Mouse (Mus musculus): Measurements from ENCODE around the gene Nlrp6. TPM values are rescaled to one million over a fixed set of nuclear protein-coding genes. Genes with fewer than 3 reads are reported as not detected.
A peak's percentile ranks its signal among the peaks of the same experiment; 100 is the strongest.

Gene Nlrp6
- polyA plus RNA-seq, 1 experiment from 2014 or later: 2.1 TPM

- DNase-seq (ENCODE audit: low spot score) (no peak), ATAC-seq (replicated peaks; ENCODE audit: low FRiP score, low read depth) (no peak)
- H3K9ac ChIP-seq (ENCODE audit: low read depth, low read length): no peak overlapping the region
- WGBS: 83% methylated on average over 7 of the region's 7 CpGs
- H3K9me3 ChIP-seq (replicated peaks; ENCODE audit: low read length): no peaks in the 10 kb centered on the region
- H3K36me3 ChIP-seq (ENCODE audit: insufficient read depth, low read length): 0 out of 2 replicates have a peak, but pooled peaks cover 21% of the 10 kb centered on the region
- no peak for TF ChIP-seq CTCF (IDR thresholded peaks at IDR 0.05; ENCODE audit: low read depth)
- no peak overlapping the region for H3K27ac ChIP-seq
- H3K4me1 ChIP-seq (replicated peaks; ENCODE audit: insufficient read depth, low read length): 0 out of 2 replicates have a peak, but pooled peaks cover 3% of the 10 kb centered on the region
- no peak overlapping the region for H3K4me2 ChIP-seq (ENCODE audit: low read length)
- no peak overlapping the region for H3K4me3 ChIP-seq (replicated peaks; ENCODE audit: low read depth, low read length)
- no peaks in the 10 kb centered on the region for H3K27me3 ChIP-seq (ENCODE audit: insufficient read depth, low read length)
Measured at GRCm38 (mm10) chr7:140944236-140944635, 23.5 kb downstream of the Nlrp6 start.

- no peak for DNase-seq (ENCODE audit: low spot score)
- H3K36me3 ChIP-seq (ENCODE audit: insufficient read depth, low read length): 0 out of 2 replicates have a peak, but pooled peaks cover 21% of the 10 kb centered on the region
- no peak for ATAC-seq (replicated peaks; ENCODE audit: low FRiP score, low read depth)
Measured at GRCm38 (mm10) chr7:140945247-140945646, 24.5 kb downstream of the Nlrp6 start.

GRCm38 (mm10) chr7:140946311-140946710 lies 25.6 kb downstream of the Nlrp6 start:
- WGBS: 92% methylated on average over 10 of the region's 10 CpGs
- peaks cover 12% of the 10 kb centered on the region for H3K4me1 ChIP-seq (replicated peaks; ENCODE audit: insufficient read depth, low read length)
- TF ChIP-seq CTCF (IDR thresholded peaks at IDR 0.05; ENCODE audit: low read depth): no peak

More at GRCm38 (mm10) chr7:140945247-140945646, 24.5 kb downstream of the Nlrp6 start:
- Histone ChIP-seq H3K27ac (no peak overlapping the region), H3K9ac (ENCODE audit: low read depth, low read length) (no peak overlapping the region), H3K4me1 (replicated peaks; ENCODE audit: insufficient read depth, low read length) (peaks cover 1% of the 10 kb centered on the region; the same call in 1 of the 2 replicates), H3K4me3 (replicated peaks; ENCODE audit: low read depth, low read length) (no peak overlapping the region), H3K27me3 (ENCODE audit: insufficient read depth, low read length) (no peaks in the 10 kb centered on the region), H3K4me2 (ENCODE audit: low read length) (no peak overlapping the region), H3K9me3 (replicated peaks; ENCODE audit: low read length) (no peaks in the 10 kb centered on the region)
- TF ChIP-seq CTCF (IDR thresholded peaks at IDR 0.05; ENCODE audit: low read depth): no peak
- 97% methylated on average over 5 of the region's 5 CpGs for WGBS

GRCm38 (mm10) chr7:140946980-140947379 lies 26.3 kb downstream of the Nlrp6 start:
- Histone ChIP-seq H3K27ac (peak overlapping the region; percentile 47; the same call in 1 of the 2 replicates), H3K4me1 (replicated peaks; ENCODE audit: insufficient read depth, low read length) (peaks cover 16% of the 10 kb centered on the region), H3K9me3 (replicated peaks; ENCODE audit: low read length) (no peaks in the 10 kb centered on the region), H3K4me3 (replicated peaks; ENCODE audit: low read depth, low read length) (no peak overlapping the region), H3K27me3 (ENCODE audit: insufficient read depth, low read length) (no peaks in the 10 kb centered on the region), H3K36me3 (ENCODE audit: insufficient read depth, low read length) (0 out of 2 replicates have a peak, but pooled peaks cover 21% of the 10 kb centered on the region), H3K9ac (ENCODE audit: low read depth, low read length) (no peak overlapping the region), H3K4me2 (ENCODE audit: low read length) (no peak overlapping the region)
- TF ChIP-seq CTCF (IDR thresholded peaks at IDR 0.05; ENCODE audit: low read depth): no peak
- no peak for DNase-seq (ENCODE audit: low spot score)
- 60% methylated on average over 7 of the region's 7 CpGs for WGBS
- no peak for ATAC-seq (replicated peaks; ENCODE audit: low FRiP score, low read depth)

More at GRCm38 (mm10) chr7:140946311-140946710, 25.6 kb downstream of the Nlrp6 start:
- Histone ChIP-seq H3K9ac (ENCODE audit: low read depth, low read length) (no peak overlapping the region), H3K4me2 (ENCODE audit: low read length) (no peak overlapping the region), H3K27ac (peak overlapping the region; percentile 47; the same call in 1 of the 2 replicates), H3K36me3 (ENCODE audit: insufficient read depth, low read length) (0 out of 2 replicates have a peak, but pooled peaks cover 21% of the 10 kb centered on the region), H3K27me3 (ENCODE audit: insufficient read depth, low read length) (no peaks in the 10 kb centered on the region), H3K9me3 (replicated peaks; ENCODE audit: low read length) (no peaks in the 10 kb centered on the region), H3K4me3 (replicated peaks; ENCODE audit: low read depth, low read length) (no peak overlapping the region)
- DNase-seq (ENCODE audit: low spot score): no peak
- no peak for ATAC-seq (replicated peaks; ENCODE audit: low FRiP score, low read depth)

- 86% methylated on average over 8 of the region's 8 CpGs for WGBS
- Histone ChIP-seq H3K27me3 (ENCODE audit: insufficient read depth, low read length) (no peaks in the 10 kb centered on the region), H3K9me3 (replicated peaks; ENCODE audit: low read length) (no peaks in the 10 kb centered on the region), H3K27ac (no peak overlapping the region), H3K4me1 (replicated peaks; ENCODE audit: insufficient read depth, low read length) (peaks cover 16% of the 10 kb centered on the region), H3K9ac (ENCODE audit: low read depth, low read length) (no peak overlapping the region), H3K4me3 (replicated peaks; ENCODE audit: low read depth, low read length) (no peak overlapping the region), H3K36me3 (ENCODE audit: insufficient read depth, low read length) (0 out of 2 replicates have a peak, but pooled peaks cover 21% of the 10 kb centered on the region), H3K4me2 (ENCODE audit: low read length) (no peak overlapping the region)
- ATAC-seq (replicated peaks; ENCODE audit: low FRiP score, low read depth) (no peak), DNase-seq (ENCODE audit: low spot score) (no peak)
- no peak for TF ChIP-seq CTCF (IDR thresholded peaks at IDR 0.05; ENCODE audit: low read depth)
Measured at GRCm38 (mm10) chr7:140948161-140948560, 27.5 kb downstream of the Nlrp6 start.

- WGBS: 84% methylated on average over 6 of the region's 6 CpGs
- no peak for TF ChIP-seq CTCF (IDR thresholded peaks at IDR 0.05; ENCODE audit: low read depth)
- H3K36me3 ChIP-seq (ENCODE audit: insufficient read depth, low read length): 0 out of 2 replicates have a peak, but pooled peaks cover 21% of the 10 kb centered on the region
Measured at GRCm38 (mm10) chr7:140949255-140949654, 28.6 kb downstream of the Nlrp6 start.

More at GRCm38 (mm10) chr7:140949255-140949654, 28.6 kb downstream of the Nlrp6 start:
- H3K9ac ChIP-seq (ENCODE audit: low read depth, low read length): no peak overlapping the region
- ATAC-seq (replicated peaks; ENCODE audit: low FRiP score, low read depth) (no peak), DNase-seq (ENCODE audit: low spot score) (no peak)
- no peak overlapping the region for H3K27ac ChIP-seq
- no peak overlapping the region for H3K4me2 ChIP-seq (ENCODE audit: low read length)
- no peaks in the 10 kb centered on the region for H3K27me3 ChIP-seq (ENCODE audit: insufficient read depth, low read length)
- H3K9me3 ChIP-seq (replicated peaks; ENCODE audit: low read length): no peaks in the 10 kb centered on the region
- H3K4me3 ChIP-seq (replicated peaks; ENCODE audit: low read depth, low read length): no peak overlapping the region
- H3K4me1 ChIP-seq (replicated peaks; ENCODE audit: insufficient read depth, low read length): peaks cover 21% of the 10 kb centered on the region

Data from kidney, postnatal 0 days (tissue).